Mouse (Mus musculus): ENCODE measurements around the gene Pigm. TPM values are rescaled to one million over a fixed set of nuclear protein-coding genes. Genes with fewer than 3 reads are reported as not detected.

Pigm gene
- polyA plus RNA-seq (2015; fragmentation: Nextera tagmentation; extraction: Ambion mirVana), result 2.4 TPM in 2 replicates

GRCm38 (mm10) chr1:172376198-172376667, at the start of gene Pigm:
Pigm (plus strand) TSS chr1:172376546.

GRCm38 (mm10) chr1:172329131-172329530, 47.2 kb upstream of the Pigm start, which contains the start of gene Kcnj9:
Kcnj9 (minus strand) TSS chr1:172329318.

GRCm38 (mm10) chr1:172340729-172341321, 35.5 kb upstream of the Pigm start, which contains the start of gene Kcnj10:
Kcnj10 (plus strand) TSS chr1:172341210.

Other genes with a start within 250 kb of the Pigm start
- gene Pex19, start 249.8 kb upstream of the Pigm start, polyA plus RNA-seq (2015; fragmentation: Nextera tagmentation; extraction: Ambion mirVana), result 185 and 200 TPM in 2 replicates
- 128 and 141 TPM in 2 replicates for gene Dcaf8, start 228.5 kb upstream of the Pigm start, polyA plus RNA-seq (2015; fragmentation: Nextera tagmentation; extraction: Ambion mirVana)
- 79.7 and 89.6 TPM in 2 replicates for gene Pea15a, start 169.7 kb upstream of the Pigm start, polyA plus RNA-seq (2015; fragmentation: Nextera tagmentation; extraction: Ambion mirVana)
- 1,722 and 1,828 TPM in 2 replicates for gene Casq1, start 156.7 kb upstream of the Pigm start, polyA plus RNA-seq (2015; fragmentation: Nextera tagmentation; extraction: Ambion mirVana)
- 0.05 and 0.10 TPM in 2 replicates for gene Atp1a4, start 118.1 kb upstream of the Pigm start, polyA plus RNA-seq (2015; fragmentation: Nextera tagmentation; extraction: Ambion mirVana)
- gene Igsf8, start 114.9 kb upstream of the Pigm start, polyA plus RNA-seq (2015; fragmentation: Nextera tagmentation; extraction: Ambion mirVana), result 16.3 and 17.3 TPM in 2 replicates
- 105 and 110 TPM in 2 replicates for gene Atp1a2, start 78.5 kb upstream of the Pigm start, polyA plus RNA-seq (2015; fragmentation: Nextera tagmentation; extraction: Ambion mirVana)
- not detected in 2 replicates for gene Kcnj9, start 47.2 kb upstream of the Pigm start, polyA plus RNA-seq (2015; fragmentation: Nextera tagmentation; extraction: Ambion mirVana)
- 0.27 and 0.38 TPM in 2 replicates for gene Kcnj10, start 35.3 kb upstream of the Pigm start, polyA plus RNA-seq (2015; fragmentation: Nextera tagmentation; extraction: Ambion mirVana)
- 0.49 and 0.72 TPM in 2 replicates for gene Slamf9, start 98.8 kb downstream of the Pigm start, polyA plus RNA-seq (2015; fragmentation: Nextera tagmentation; extraction: Ambion mirVana)
- gene Igsf9, start 105.2 kb downstream of the Pigm start, polyA plus RNA-seq (2015; fragmentation: Nextera tagmentation; extraction: Ambion mirVana), result 0.81 and 2.2 TPM in 2 replicates
- gene Tagln2, start 123.5 kb downstream of the Pigm start, polyA plus RNA-seq (2015; fragmentation: Nextera tagmentation; extraction: Ambion mirVana), result 143 and 184 TPM in 2 replicates
- gene Cfap45, start 144.3 kb downstream of the Pigm start, polyA plus RNA-seq (2015; fragmentation: Nextera tagmentation; extraction: Ambion mirVana), result 1.2 and 1.4 TPM in 2 replicates
- not detected in 2 replicates for gene Vsig8, start 179.4 kb downstream of the Pigm start, polyA plus RNA-seq (2015; fragmentation: Nextera tagmentation; extraction: Ambion mirVana)
- gene Slamf8, start 214.0 kb downstream of the Pigm start, polyA plus RNA-seq (2015; fragmentation: Nextera tagmentation; extraction: Ambion mirVana), result 0.14 TPM in 1 of 2 replicates, not detected in the other
- gene Fcrl6, start 226.0 kb downstream of the Pigm start, polyA plus RNA-seq (2015; fragmentation: Nextera tagmentation; extraction: Ambion mirVana), result not detected in 2 replicates